Mouse (Mus musculus) heart, postnatal 14 days (tissue): ENCODE measurements around the gene Treml4. TPM values are rescaled to one million over a fixed set of nuclear protein-coding genes. Genes with fewer than 3 reads are reported as not detected.
A peak's percentile ranks its signal among the peaks of the same experiment; 100 is the strongest.

ENCODE experiments used
- DNase-seq, 2 experiments: peaks; one replicate each; pipeline ENCODE4 v3.0.0; 2021 to 2022
- intact Hi-C: fragments of 180-260 bp; cut with DNase I; formaldehyde crosslinking; loops from one replicate; pipeline ENCODE4 v1.15.1; 2025
- long read RNA-seq, 2 experiments: library from polyadenylated mRNA; stranded (forward); transcript quantifications; one replicate each; pipeline ENCODE4 v2.0.0; 2021
- total RNA-seq, 2 experiments: library from RNA; stranded (reverse); gene quantifications; 2 replicates each; pipeline ENCODE4 v1.2.3; 2021

Gene Treml4
- total RNA-seq = under 1 TPM in 1 of 2 experiments, not detected in 1; 0.29 TPM
- long read RNA-seq, experiment 1 = 0 reads
- long read RNA-seq, experiment 2 = 0 reads

DNA sequence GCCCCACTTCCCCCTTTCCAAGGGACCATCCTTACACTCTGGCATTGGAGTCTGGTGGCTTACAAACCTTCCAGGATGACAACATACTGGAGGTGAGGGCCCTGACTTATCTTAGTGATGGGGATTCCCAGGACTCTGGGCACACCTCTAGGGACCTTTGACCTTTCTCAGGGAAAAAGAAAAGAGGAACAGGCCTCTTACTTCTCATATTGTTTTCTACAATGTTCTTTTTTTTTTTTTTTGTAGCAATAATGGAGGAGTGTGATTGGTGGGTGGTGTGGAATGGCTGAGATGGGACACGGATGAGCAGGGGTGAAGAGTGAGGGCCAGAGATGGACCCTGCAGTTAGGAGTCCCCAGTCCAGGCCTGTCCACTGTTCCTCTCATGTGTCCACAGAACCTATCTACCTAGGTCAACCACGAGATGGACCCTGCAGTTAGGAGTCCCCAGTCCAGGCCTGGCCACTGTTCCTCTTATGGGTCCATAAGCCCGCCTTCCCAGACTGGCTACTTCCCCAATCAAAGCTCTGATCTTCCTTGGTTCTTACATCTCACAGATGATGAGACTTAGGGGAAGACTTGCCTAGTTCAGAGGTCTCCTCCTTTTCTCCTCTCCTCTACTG lies at the start of gene Treml4:
Gene Treml4, plus strand, starts transcription at position 555 of the 622 bp plus-strand sequence.
- intact Hi-C loops = no loop called here

DNA sequence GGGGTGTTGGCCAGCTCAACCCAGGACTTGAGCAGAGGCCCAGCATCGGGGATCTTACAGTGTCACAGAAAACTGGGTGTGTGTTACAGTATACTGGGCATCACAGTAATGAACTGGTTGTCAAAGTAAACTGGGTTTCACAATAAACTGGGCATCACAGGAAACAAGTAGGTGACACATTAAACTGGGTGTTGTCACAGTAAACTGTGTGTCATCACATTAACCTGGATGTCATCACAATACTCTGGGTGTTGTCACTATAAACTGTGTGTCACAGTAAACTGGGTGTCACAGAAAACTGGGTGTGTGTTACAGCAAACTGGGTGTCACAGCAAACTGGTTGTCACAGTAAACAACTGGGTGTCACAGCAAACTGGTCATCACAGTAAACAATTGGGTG lies 48.7 kb upstream of the Treml4 start:
- intact Hi-C loops = no loop called here

More for the DNA sequence above, at the start of gene Treml4:
- DNase-seq = no peak

GRCm38 (mm10) chr17:48230680-48231079 lies 33.4 kb upstream of the Treml4 start:
- DNase-seq = no peak
- intact Hi-C loops = no loop called here

More for the DNA sequence above, 48.7 kb upstream of the Treml4 start:
- no peak for DNase-seq

GRCm38 (mm10) chr17:48232518-48232917 lies 31.6 kb upstream of the Treml4 start, which contains the start of gene Trem1:
Trem1 (plus strand) TSS chr17:48232768.
- DNase-seq = no peak

GRCm38 (mm10) chr17:48233789-48234188 lies 30.3 kb upstream of the Treml4 start:
- intact Hi-C loops = no loop called here
- no peak for DNase-seq

More at GRCm38 (mm10) chr17:48232518-48232917, 31.6 kb upstream of the Treml4 start, which contains the start of gene Trem1:
- intact Hi-C loops = no loop called here

DNA sequence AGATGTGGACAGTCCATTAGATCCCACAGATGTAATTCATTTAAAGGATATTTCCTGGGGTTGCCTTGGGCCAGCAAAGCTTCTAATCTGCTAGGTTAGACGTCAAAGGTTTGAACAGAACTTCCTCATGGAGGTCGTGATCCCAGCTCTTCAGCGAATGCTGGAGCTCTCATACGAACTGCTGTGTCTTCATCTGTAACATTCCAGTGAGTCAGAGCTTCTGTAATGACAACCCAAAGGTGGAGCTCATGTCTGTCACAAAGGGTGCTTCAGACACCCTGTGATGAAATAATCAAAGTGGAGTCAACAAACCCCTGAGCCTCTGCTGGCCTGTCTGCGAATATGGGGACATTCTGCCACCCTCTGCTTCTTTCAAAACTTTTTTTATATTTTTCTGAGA lies 29.5 kb upstream of the Treml4 start:
- intact Hi-C loops = no loop called here
- no peak for DNase-seq

- intact Hi-C loops = no loop called here
- DNase-seq = no peak
Measured at GRCm38 (mm10) chr17:48235773-48236370, 28.2 kb upstream of the Treml4 start.

DNA sequence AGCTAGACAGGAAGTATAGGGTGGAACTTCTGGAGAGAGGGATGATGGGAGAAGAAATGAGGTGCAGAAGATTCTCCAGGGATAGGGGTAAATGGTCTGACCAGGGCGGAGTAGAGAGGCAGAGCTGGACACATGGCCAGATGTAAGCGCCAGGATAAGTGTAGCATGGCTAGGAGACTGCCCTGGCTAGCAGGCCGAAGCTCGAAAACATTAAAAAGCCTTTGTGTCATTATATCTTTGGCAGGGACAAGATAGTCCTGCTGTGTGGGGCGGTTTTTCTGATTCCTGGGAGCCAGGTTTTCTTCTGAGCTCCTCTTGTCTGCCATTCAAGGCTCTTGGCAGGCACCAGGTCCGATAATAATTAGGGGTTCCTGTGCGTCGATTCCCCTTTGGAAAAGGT lies 26.5 kb upstream of the Treml4 start:
- intact Hi-C loops = no loop called here
- no peak for DNase-seq

GRCm38 (mm10) chr17:48247221-48247928 lies 16.7 kb upstream of the Treml4 start, which contains the start of gene Trem3:
Trem3 (plus strand) TSS chr17:48247777.
- peak in 1 of 2 experiments; percentile 20 for DNase-seq
- intact Hi-C loops = no loop called here

GRCm38 (mm10) chr17:48249039-48249438 lies 15.1 kb upstream of the Treml4 start:
- no peak for DNase-seq
- intact Hi-C loops = no loop called here

GRCm38 (mm10) chr17:48249501-48249900 lies 14.6 kb upstream of the Treml4 start:
- DNase-seq = no peak
- intact Hi-C loops = no loop called here

DNA sequence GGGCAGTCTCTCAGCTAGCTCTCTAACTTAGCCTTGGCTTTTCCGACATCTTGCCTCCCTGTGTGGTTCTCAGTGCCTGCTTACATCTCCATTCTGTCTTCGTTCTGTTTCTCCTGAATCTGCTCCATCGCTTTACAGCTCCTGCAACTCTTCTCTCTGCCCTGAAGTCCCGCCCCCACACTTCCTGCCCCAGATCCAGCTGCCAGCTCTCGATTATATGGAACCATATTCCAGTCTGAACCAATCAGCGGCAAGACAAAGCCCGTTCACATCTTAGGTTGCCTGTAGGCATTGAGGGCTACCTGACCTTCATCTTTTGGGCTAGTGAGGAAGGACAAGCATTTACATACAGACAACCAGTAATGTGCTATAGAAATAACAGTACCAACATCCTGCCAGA lies 13.5 kb upstream of the Treml4 start:
- intact Hi-C loops = no loop called here
- DNase-seq = no peak

- no peak for DNase-seq
- intact Hi-C loops = no loop called here
Measured at GRCm38 (mm10) chr17:48256575-48256974, 7.5 kb upstream of the Treml4 start.

GRCm38 (mm10) chr17:48261868-48262267 lies 2.2 kb upstream of the Treml4 start:
- no peak for DNase-seq
- intact Hi-C loops = no loop called here

DNA sequence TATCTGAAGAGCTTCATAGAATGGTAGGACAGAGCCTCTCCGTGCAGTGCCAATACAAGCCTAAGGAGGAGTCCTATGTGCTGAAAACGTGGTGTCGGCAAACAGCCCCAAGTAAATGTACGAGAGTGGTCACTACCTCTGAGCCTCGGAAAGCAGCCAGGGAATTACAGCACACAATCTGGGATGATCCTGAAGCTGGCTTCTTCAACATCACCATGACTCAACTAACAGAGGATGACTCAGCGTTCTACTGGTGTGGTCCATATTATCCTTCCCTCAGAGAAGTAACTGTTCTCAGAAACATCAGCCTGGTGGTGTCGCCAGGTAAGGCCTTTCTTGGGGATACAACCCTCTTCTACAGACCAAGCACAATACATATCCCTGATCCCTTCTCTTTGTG lies 567 bp downstream of the Treml4 start:
- DNase-seq = no peak
- intact Hi-C loops = no loop called here

- intact Hi-C loops = no loop called here
- DNase-seq = no peak
Measured at GRCm38 (mm10) chr17:48266138-48266537, 2.0 kb downstream of the Treml4 start.

DNA sequence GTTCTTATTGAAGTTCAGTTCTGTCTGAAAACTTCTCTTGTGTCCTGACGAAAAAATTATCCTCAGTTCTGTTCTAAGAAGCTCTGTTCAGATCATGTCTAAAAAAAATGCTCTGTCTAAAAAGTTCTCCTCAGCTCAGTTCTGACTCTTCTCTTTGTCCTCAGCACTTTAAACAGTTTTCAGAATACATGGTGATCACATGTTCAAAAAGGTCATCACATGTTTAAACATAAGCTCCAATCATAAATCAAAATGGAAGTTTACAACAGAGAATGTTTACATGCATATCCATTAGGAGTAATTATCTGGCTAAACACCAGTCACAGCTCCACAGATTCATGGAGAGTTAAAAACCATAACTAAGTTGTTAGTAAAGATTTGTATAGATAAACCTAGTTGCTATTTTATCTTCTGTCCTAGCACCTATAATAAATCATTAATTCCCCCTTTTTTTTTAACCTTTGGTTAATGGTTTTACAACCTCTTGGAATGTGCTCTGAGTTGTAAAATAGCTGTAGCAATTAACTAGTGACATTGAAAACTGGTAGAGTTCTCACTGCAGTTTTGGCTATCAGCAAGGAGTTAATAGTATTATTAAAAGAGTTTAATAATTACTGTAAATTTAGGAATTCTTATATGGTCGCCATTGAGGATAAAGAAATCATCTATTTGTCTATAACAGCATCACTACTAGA lies 2.7 kb downstream of the Treml4 start:
- DNase-seq = no peak
- intact Hi-C loops = no loop called here

GRCm38 (mm10) chr17:48267591-48267990 lies 3.5 kb downstream of the Treml4 start:
- intact Hi-C loops = no loop called here
- DNase-seq = no peak

DNA sequence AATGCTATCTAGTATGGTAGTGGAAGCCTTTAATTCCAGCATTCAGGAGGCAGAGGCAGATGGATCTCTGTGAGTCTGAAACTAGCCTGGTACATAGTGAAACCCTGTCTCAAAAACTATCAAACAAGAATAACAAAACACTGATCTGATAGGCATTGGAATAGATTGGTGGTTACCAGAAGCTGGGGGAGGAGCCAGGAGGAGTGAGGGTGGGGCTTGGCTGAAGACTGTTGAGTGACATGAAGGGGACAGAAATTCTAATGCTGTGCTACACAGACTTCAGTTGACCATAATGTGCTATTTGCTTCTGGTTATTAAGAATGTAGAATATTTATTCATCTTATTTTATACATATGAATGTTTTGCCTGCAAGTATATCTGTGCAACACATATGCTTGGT lies 4.2 kb downstream of the Treml4 start:
- intact Hi-C loops = no loop called here
- DNase-seq = no peak

GRCm38 (mm10) chr17:48269833-48270232 lies 5.7 kb downstream of the Treml4 start:
- intact Hi-C loops = loop anchor here (5.0 kb wide), 1 partner anchor 332 kb away; no protein-coding TSS in a partner anchor
- no peak for DNase-seq

- intact Hi-C loops = loop anchor here (5.0 kb wide), 1 partner anchor 330 kb away; no protein-coding TSS in a partner anchor
- no peak for DNase-seq
Measured at GRCm38 (mm10) chr17:48272158-48272557, 8.1 kb downstream of the Treml4 start.
